9 mouse cellular contexts compared by ENCODE assay signal in genomic region chr7:4811842-4812302, GRCm38 (mm10). TPM values are rescaled to one million over a fixed set of nuclear protein-coding genes. Genes with fewer than 3 reads are reported as not detected.
DNase-seq lines count a peak whose midpoint lies in the region; ATAC-seq and TF ChIP-seq lines count a peak whose summit lies in the region.
"Had no signal": no experiment of that assay in that cellular context is flagged by ENCODE, and none has a peak within 500 bp of the region (broad histone marks: within the 10 kb centered on the region; RNA-seq: fewer than 3 reads in every experiment).

No protein-coding gene starts in this region.

- ATAC-seq in cerebellum, adult (ENCODE audit: insufficient number of reproducible peaks, low FRiP score, low TSS enrichment) = peak; percentile 5; the same call in 1 of the 2 replicates
- ATAC-seq in intestine, embryonic 16.5 days = peak; percentile 34
- no peak; the same call in 1 of the 2 replicates for ATAC-seq in midbrain, embryonic 14.5 days (ENCODE audit: low FRiP score, low TSS enrichment)

- H3K27me3 ChIP-seq in intestine, embryonic 16.5 days (replicated peaks; ENCODE audit: control insufficient read depth, insufficient read depth, low read length) = no peaks in the 10 kb centered on the region
- H3K27me3 ChIP-seq in midbrain, embryonic 14.5 days (ENCODE audit: control insufficient read depth, insufficient read depth, low read length) = no peaks in the 10 kb centered on the region

- H3K27ac ChIP-seq in cortical plate, adult 2 months (ENCODE audit: insufficient read depth, low read length) = no peak overlapping the region
- peak overlapping the region; percentile 98 for H3K27ac ChIP-seq in intestine, embryonic 16.5 days (ENCODE audit: low read length)
- H3K27ac ChIP-seq in midbrain, embryonic 14.5 days (replicated peaks; ENCODE audit: low read depth, low read length) = peak overlapping the region; percentile 98

- DNase-seq in cerebellum, adult 9-10 months = no peak
- peak; percentile 22 for DNase-seq in left cerebral cortex, postnatal 4 days
- no peak for DNase-seq in left cerebral cortex, postnatal 36 days (ENCODE audit: low spot score in 2 of 2)
- peak; percentile 57 for DNase-seq in midbrain, embryonic 14.5 days
- no peak for DNase-seq in natural killer cell, adult 2 months (ENCODE audit: low spot score in 2 of 2)

- no peak for TF ChIP-seq CTCF in cortical plate, adult 2 months (IDR thresholded peaks at IDR 0.05; ENCODE audit: extremely low read depth, insufficient read depth, low read length)

- H3K36me3 ChIP-seq in intestine, embryonic 16.5 days (ENCODE audit: control insufficient read depth, insufficient read depth, low read length) = peaks cover 16% of the 10 kb centered on the region
- H3K36me3 ChIP-seq in midbrain, embryonic 14.5 days (ENCODE audit: control insufficient read depth, insufficient read depth, low read length) = peaks cover 32% of the 10 kb centered on the region

- intact Hi-C loops in left cerebral cortex, postnatal 4 days (cut with DNase I) = no loop called here
- intact Hi-C loops in left cerebral cortex, postnatal 36 days (cut with DNase I) = no loop called here

- peak overlapping the region; percentile 56 for H3K4me3 ChIP-seq in cortical plate, adult 2 months (ENCODE audit: insufficient read depth, low read length)
- peak overlapping the region; percentile 94 for H3K4me3 ChIP-seq in intestine, embryonic 16.5 days (ENCODE audit: low read length)
- H3K4me3 ChIP-seq in midbrain, embryonic 14.5 days (replicated peaks; ENCODE audit: low read depth, low read length) = peak overlapping the region; percentile 96

- H3K4me1 ChIP-seq in cortical plate, adult 2 months (ENCODE audit: control insufficient read depth, insufficient read depth, low read length) = peaks cover 4% of the 10 kb centered on the region; the same call in 1 of the 2 replicates
- H3K4me1 ChIP-seq in intestine, embryonic 16.5 days (ENCODE audit: control insufficient read depth, insufficient read depth, low read length) = peaks cover 23% of the 10 kb centered on the region
- H3K4me1 ChIP-seq in midbrain, embryonic 14.5 days (ENCODE audit: control insufficient read depth, insufficient read depth, low read length) = peaks cover 18% of the 10 kb centered on the region

- H3K9me3 ChIP-seq in intestine, embryonic 16.5 days (ENCODE audit: control insufficient read depth, low read length) = no peaks in the 10 kb centered on the region
- H3K9me3 ChIP-seq in midbrain, embryonic 14.5 days (ENCODE audit: control insufficient read depth, low read length) = no peaks in the 10 kb centered on the region

- H3K4me2 ChIP-seq in intestine, embryonic 16.5 days (ENCODE audit: low read depth, low read length) = peak overlapping the region; percentile 66
- peak overlapping the region; percentile 88 for H3K4me2 ChIP-seq in midbrain, embryonic 14.5 days (ENCODE audit: low read length)

- 1% methylated on average over 26 of the region's 36 CpGs for WGBS in intestine, embryonic 16.5 days
- WGBS in midbrain, embryonic 14.5 days = under 1% methylated on average over 28 of the region's 36 CpGs

- no peak for TF ChIP-seq POLR2A in cortical plate, adult 2 months (IDR thresholded peaks at IDR 0.05; ENCODE audit: extremely low read depth, insufficient read depth, low read length)

- peak overlapping the region; percentile 99 for H3K9ac ChIP-seq in intestine, embryonic 16.5 days (ENCODE audit: low read depth, low read length)
- peak overlapping the region; percentile 90 for H3K9ac ChIP-seq in midbrain, embryonic 14.5 days (replicated peaks; ENCODE audit: low read length)

RNA-seq across cellular contexts. Expression of gene Ube2s, which starts 0.5 kb away (rescaled TPM):
- 100 to 1,000 TPM; 176 to 203 TPM for total RNA-seq in left cerebral cortex, postnatal 4 days (2021)
- total RNA-seq in left cerebral cortex, postnatal 36 days (2021) = 100 to 1,000 TPM in 1 of 2 experiments, 10 to 100 TPM in 1; 98.6 to 117 TPM
- 177 and 181 TPM in 2 replicates for polyA plus RNA-seq in cortical plate, adult 2 months (2012; rRNA removed)
- polyA plus RNA-seq in intestine, embryonic 16.5 days (2015; fragmentation: Nextera tagmentation; extraction: Ambion mirVana) = 238 and 256 TPM in 2 replicates
- 290 and 338 TPM in 2 replicates for polyA plus RNA-seq in midbrain, embryonic 14.5 days (2014; fragmentation: Nextera tagmentation; extraction: Ambion mirVana)

RNA-seq across cellular contexts. Expression of gene Rpl28, which starts 19.2 kb away (rescaled TPM):
- total RNA-seq in left cerebral cortex, postnatal 4 days (2021) = 100 to 1,000 TPM; 603 to 645 TPM
- 100 to 1,000 TPM; 416 to 455 TPM for total RNA-seq in left cerebral cortex, postnatal 36 days (2021)
- polyA plus RNA-seq in cortical plate, adult 2 months (2012; rRNA removed) = 257 and 299 TPM in 2 replicates
- 320 and 345 TPM in 2 replicates for polyA plus RNA-seq in intestine, embryonic 16.5 days (2015; fragmentation: Nextera tagmentation; extraction: Ambion mirVana)
- 149 and 188 TPM in 2 replicates for polyA plus RNA-seq in midbrain, embryonic 14.5 days (2014; fragmentation: Nextera tagmentation; extraction: Ambion mirVana)

RNA-seq across cellular contexts. Expression of gene Tmem238, which starts 22.4 kb away (rescaled TPM):
- 1 to 10 TPM; 5.5 to 6.0 TPM for total RNA-seq in left cerebral cortex, postnatal 4 days (2021)
- total RNA-seq in left cerebral cortex, postnatal 36 days (2021) = 1 to 10 TPM; 2.7 to 3.7 TPM
- 4.6 and 4.9 TPM in 2 replicates for polyA plus RNA-seq in cortical plate, adult 2 months (2012; rRNA removed)
- polyA plus RNA-seq in intestine, embryonic 16.5 days (2015; fragmentation: Nextera tagmentation; extraction: Ambion mirVana) = 32.8 and 35.9 TPM in 2 replicates
- 2.7 and 3.5 TPM in 2 replicates for polyA plus RNA-seq in midbrain, embryonic 14.5 days (2014; fragmentation: Nextera tagmentation; extraction: Ambion mirVana)

RNA-seq across cellular contexts. Expression of gene Tmem190, which starts 29.1 kb away (rescaled TPM):
- total RNA-seq in left cerebral cortex, postnatal 4 days (2021) = not detected
- total RNA-seq in left cerebral cortex, postnatal 36 days (2021) = not detected
- not detected in 2 replicates for polyA plus RNA-seq in cortical plate, adult 2 months (2012; rRNA removed)
- polyA plus RNA-seq in intestine, embryonic 16.5 days (2015; fragmentation: Nextera tagmentation; extraction: Ambion mirVana) = 0.75 and 1.0 TPM in 2 replicates
- not detected in 2 replicates for polyA plus RNA-seq in midbrain, embryonic 14.5 days (2014; fragmentation: Nextera tagmentation; extraction: Ambion mirVana)
- total RNA-seq: hematopoietic stem cell, adult 5-6 weeks had no signal

RNA-seq across cellular contexts. Expression of gene Il11, which starts 29.2 kb away (rescaled TPM):
- total RNA-seq in left cerebral cortex, postnatal 4 days (2021) = 1 to 10 TPM in 1 of 2 experiments, under 1 TPM in 1; 0.82 to 1.2 TPM
- total RNA-seq in left cerebral cortex, postnatal 36 days (2021) = under 1 TPM; 0.43 to 0.59 TPM
- 0.35 and 0.36 TPM in 2 replicates for polyA plus RNA-seq in cortical plate, adult 2 months (2012; rRNA removed)
- polyA plus RNA-seq in intestine, embryonic 16.5 days (2015; fragmentation: Nextera tagmentation; extraction: Ambion mirVana) = 0.09 TPM in 1 of 2 replicates, not detected in the other
- polyA plus RNA-seq in midbrain, embryonic 14.5 days (2014; fragmentation: Nextera tagmentation; extraction: Ambion mirVana) = 0.17 and 0.43 TPM in 2 replicates

Comparison
In these comparisons a context has a peak if more than half of its experiments do, and no peak if none do; other contexts are left out.
1. DNase-seq: peak in left cerebral cortex, postnatal 4 days (single experiment) and midbrain, embryonic 14.5 days (single experiment); none in cerebellum, adult 9-10 months (single experiment), left cerebral cortex, postnatal 36 days (0 of 2) and natural killer cell, adult 2 months (0 of 2).
2. Peak in every context shown above with its lines, with median percentiles within 50 percentile points of each other: H3K4me3 ChIP-seq.